Mouse (Mus musculus) testis, adult 2 months (tissue): Measurements from ENCODE around the gene Gm14214. TPM values are rescaled to one million over a fixed set of nuclear protein-coding genes. Genes with fewer than 3 reads are reported as not detected.

Experiments used
- H3K27ac ChIP-seq: fragments of 200-500 bp; 2 replicates; pipeline ENCODE4 v1.5.1; 2012; ENCODE audit warnings: low read depth, low read length; ENCODE audit not compliant: control insufficient read depth, insufficient read depth
- H3K27me3 ChIP-seq: fragments of 200-500 bp; 2 replicates; pipeline ENCODE4 v1.6.1; 2012; ENCODE audit warnings: mild to moderate bottlenecking, low read length, moderate library complexity; ENCODE audit not compliant: control insufficient read depth, insufficient read depth
- H3K36me3 ChIP-seq: fragments of 200-500 bp; 2 replicates; pipeline ENCODE4 v1.6.1; 2012; ENCODE audit warnings: mild to moderate bottlenecking, low read length; ENCODE audit not compliant: control insufficient read depth, insufficient read depth
- H3K4me1 ChIP-seq: fragments of 200-500 bp; 2 replicates; pipeline ENCODE4 v1.6.1; 2012; ENCODE audit warnings: low read length; ENCODE audit not compliant: control insufficient read depth, insufficient read depth
- H3K4me3 ChIP-seq: fragments of 200-500 bp; 2 replicates; pipeline ENCODE4 v1.5.1; 2012; ENCODE audit warnings: low read depth, mild to moderate bottlenecking, low read length, moderate library complexity, mixed read lengths; ENCODE audit not compliant: control insufficient read depth
- CTCF ChIP-seq: fragments of 200-500 bp; IDR thresholded peaks from 2 replicates; pipeline ENCODE4 v1.5.1; 2012; ENCODE audit warnings: low read depth, mild to moderate bottlenecking, inconsistent platforms, low read length, moderate library complexity; ENCODE audit not compliant: control insufficient read depth, insufficient read depth, insufficient replicate concordance
- POLR2A ChIP-seq: fragments of 200-500 bp; IDR thresholded peaks from 2 replicates; pipeline ENCODE4 v1.6.1; 2012; ENCODE audit warnings: low read depth, mild to moderate bottlenecking, inconsistent platforms, low read length, moderate library complexity; ENCODE audit not compliant: control insufficient read depth
- polyA plus RNA-seq: library from polyadenylated mRNA; depleted of rRNA; stranded (reverse); fragments of >200 nt; gene quantifications from 2 replicates; pipeline ENCODE4 v1.2.3, GENCODE M21; 2012

Gm14214 gene
- polyA plus RNA-seq, 1 experiment = not detected

GRCm38 (mm10) chr2:154751924-154752323, 17.9 kb downstream of the Gm14214 start:
- TF ChIP-seq CTCF = no peak
- TF ChIP-seq POLR2A = no peak
- no peak overlapping the region for H3K4me3 ChIP-seq
- H3K27ac ChIP-seq = peak overlapping the region; percentile 67; the same call in 1 of the 2 replicates
- no peaks in the 10 kb centered on the region for H3K36me3 ChIP-seq
- peaks cover 10% of the 10 kb centered on the region for H3K4me1 ChIP-seq
- no peaks in the 10 kb centered on the region for H3K27me3 ChIP-seq

GRCm38 (mm10) chr2:154749046-154750036, 20.5 kb downstream of the Gm14214 start:
- Histone ChIP-seq H3K36me3 (no peaks in the 10 kb centered on the region), H3K4me1 (peaks cover 10% of the 10 kb centered on the region), H3K27ac (no peak overlapping the region), H3K27me3 (no peaks in the 10 kb centered on the region), H3K4me3 (peak overlapping the region; percentile 74)
- TF ChIP-seq POLR2A (no peak), CTCF (no peak)

GRCm38 (mm10) chr2:154748383-154748782, 21.4 kb downstream of the Gm14214 start:
- Histone ChIP-seq H3K36me3 (no peaks in the 10 kb centered on the region), H3K27ac (no peak overlapping the region), H3K27me3 (no peaks in the 10 kb centered on the region), H3K4me3 (no peak overlapping the region), H3K4me1 (peaks cover 10% of the 10 kb centered on the region)
- TF ChIP-seq POLR2A = no peak
- peak; percentile 37; the same call in 1 of the 2 replicates for TF ChIP-seq CTCF

- Histone ChIP-seq H3K27ac (no peak overlapping the region), H3K27me3 (no peaks in the 10 kb centered on the region), H3K4me3 (no peak overlapping the region), H3K36me3 (no peaks in the 10 kb centered on the region), H3K4me1 (peaks cover 6% of the 10 kb centered on the region)
- TF ChIP-seq CTCF (no peak), POLR2A (no peak)
These were observed 25.9 kb downstream of the Gm14214 start for GRCm38 (mm10) chr2:154743915-154744314.

GRCm38 (mm10) chr2:154742911-154743819, 26.7 kb downstream of the Gm14214 start:
- H3K36me3 ChIP-seq = no peaks in the 10 kb centered on the region
- peaks cover 3% of the 10 kb centered on the region; the same call in 1 of the 2 replicates for H3K4me1 ChIP-seq
- H3K27me3 ChIP-seq = no peaks in the 10 kb centered on the region
- H3K27ac ChIP-seq = no peak overlapping the region
- TF ChIP-seq POLR2A = no peak
- TF ChIP-seq CTCF = no peak
- no peak overlapping the region for H3K4me3 ChIP-seq

DNA sequence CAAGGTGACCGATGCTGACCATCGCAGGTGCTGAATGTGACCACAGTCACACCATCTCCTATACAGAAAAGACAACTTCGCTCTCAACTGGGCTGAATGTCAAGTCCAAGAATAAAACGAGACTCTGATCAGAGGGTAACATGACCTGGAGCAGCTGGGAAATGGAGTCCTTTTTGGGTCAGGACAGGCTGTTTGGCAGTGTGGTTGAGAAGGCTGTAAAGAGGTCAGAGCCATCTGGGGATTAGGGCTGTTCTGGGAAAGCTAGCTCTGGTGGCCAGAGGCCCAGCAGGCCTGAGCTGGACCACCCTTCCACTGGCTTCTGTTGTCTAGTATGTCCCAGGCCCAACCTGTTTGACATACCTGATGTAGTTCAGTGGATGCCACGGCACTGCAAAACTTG, 31.2 kb downstream of the Gm14214 start:
- Histone ChIP-seq H3K27me3 (no peaks in the 10 kb centered on the region), H3K4me1 (peaks cover 3% of the 10 kb centered on the region; the same call in 1 of the 2 replicates), H3K36me3 (no peaks in the 10 kb centered on the region), H3K27ac (no peak overlapping the region), H3K4me3 (no peak overlapping the region)
- TF ChIP-seq CTCF (no peak), POLR2A (no peak)

- H3K4me3 ChIP-seq = no peak overlapping the region
- H3K27me3 ChIP-seq = no peaks in the 10 kb centered on the region
- peaks cover 3% of the 10 kb centered on the region; the same call in 1 of the 2 replicates for H3K4me1 ChIP-seq
- TF ChIP-seq POLR2A (no peak), CTCF (no peak)
- H3K27ac ChIP-seq = no peak overlapping the region
- no peaks in the 10 kb centered on the region for H3K36me3 ChIP-seq
These were observed 33.8 kb downstream of the Gm14214 start for GRCm38 (mm10) chr2:154735986-154736385.
